Mouse (Mus musculus) liver, embryonic 14.5 days (tissue): ENCODE data around the gene Lcn6.

Experiments
- CTCF ChIP-seq: IDR thresholded peaks from 2 replicates; pipeline ENCODE4 v1.5.1; 2016; ENCODE audit warnings: antibody characterized with exemption, low read depth, control low read depth
- EP300 ChIP-seq: IDR thresholded peaks from 2 replicates; pipeline ENCODE4 v1.6.1; 2016; ENCODE audit warnings: antibody characterized with exemption, low read depth

DNA sequence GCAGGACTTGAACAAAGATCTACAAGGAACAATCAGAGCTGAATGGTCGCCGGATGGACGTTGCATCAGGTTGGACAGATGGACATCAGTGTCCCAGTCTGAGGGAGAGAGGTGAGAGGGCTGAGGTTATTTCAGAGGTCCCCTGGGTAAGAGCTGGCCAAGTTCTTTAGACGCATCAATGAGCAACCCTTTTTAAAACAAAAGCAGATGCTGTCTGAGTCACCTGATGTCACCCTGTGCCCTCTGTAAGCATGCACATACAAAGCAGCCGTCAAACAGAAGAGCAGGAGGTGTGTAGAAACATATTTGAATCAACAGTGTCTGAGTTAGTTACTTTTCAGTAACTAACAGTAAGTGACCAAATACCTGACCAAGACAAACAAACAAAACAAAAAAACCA, 12.5 kb upstream of the Lcn6 start:
- no peak for TF ChIP-seq CTCF
- TF ChIP-seq EP300: no peak
